Mouse (Mus musculus): ENCODE data around the gene Hist1h4a.

Hist1h4a gene

GRCm38 (mm10) chr13:23757921-23758320 is 3.1 kb downstream of the Hist1h4a start:
- no peak for DNase-seq

GRCm38 (mm10) chr13:23757211-23757773 is 3.7 kb downstream of the Hist1h4a start:
- DNase-seq: peak; percentile 80

GRCm38 (mm10) chr13:23756790-23757189 is 4.2 kb downstream of the Hist1h4a start, which contains the start of gene Hist1h4b:
Gene Hist1h4b (plus strand): TSS chr13:23757013.
- peak; percentile 92 for DNase-seq

GRCm38 (mm10) chr13:23755000-23755399 is 6.0 kb downstream of the Hist1h4a start:
- DNase-seq: no peak

- no peak for DNase-seq
These were observed 7.5 kb downstream of the Hist1h4a start for GRCm38 (mm10) chr13:23753314-23754078.

GRCm38 (mm10) chr13:23752742-23753172 is 8.3 kb downstream of the Hist1h4a start:
- no peak for DNase-seq

GRCm38 (mm10) chr13:23752067-23752741 is 8.8 kb downstream of the Hist1h4a start, which contains the start of gene Hist1h3b:
Gene Hist1h3b (plus strand): TSS chr13:23752267.
- DNase-seq: peak; percentile 90

- DNase-seq: no peak
These were observed 9.5 kb downstream of the Hist1h4a start for GRCm38 (mm10) chr13:23751478-23751956.

GRCm38 (mm10) chr13:23750839-23751477 is 10.1 kb downstream of the Hist1h4a start, which contains the start of gene Hist1h2ab:
Gene Hist1h2ab (plus strand): TSS chr13:23751126.
- peak; percentile 92 for DNase-seq

GRCm38 (mm10) chr13:23749563-23750121 is 11.4 kb downstream of the Hist1h4a start:
- no peak for DNase-seq

- DNase-seq: peak; percentile 83
These were observed 13.1 kb downstream of the Hist1h4a start for GRCm38 (mm10) chr13:23747892-23748288.

- peak; percentile 61 for DNase-seq
These were observed 13.7 kb downstream of the Hist1h4a start for GRCm38 (mm10) chr13:23747081-23747891.

- DNase-seq: peak; percentile 84
These were observed 14.6 kb downstream of the Hist1h4a start, which contains the start of gene Hist1h2bb for GRCm38 (mm10) chr13:23746201-23747080. Gene Hist1h2bb (plus strand): TSS chr13:23746734.

- peak; percentile 87 for DNase-seq
These were observed 15.5 kb downstream of the Hist1h4a start, which contains the start of gene Hist1h3c for GRCm38 (mm10) chr13:23745381-23746161. Gene Hist1h3c (minus strand): TSS chr13:23745602.

- DNase-seq: peak; percentile 53
These were observed 16.3 kb downstream of the Hist1h4a start for GRCm38 (mm10) chr13:23744421-23745380.

GRCm38 (mm10) chr13:23743963-23744362 is 17.1 kb downstream of the Hist1h4a start:
- DNase-seq: no peak

GRCm38 (mm10) chr13:23743215-23743614 is 17.8 kb downstream of the Hist1h4a start:
- no peak for DNase-seq

GRCm38 (mm10) chr13:23742007-23742406 is 19.0 kb downstream of the Hist1h4a start:
- DNase-seq: no peak

Measured in liver (tissue).